Mouse (Mus musculus): ENCODE data around the gene Mon1a.

The Mon1a gene

GRCm38 (mm10) chr9:107887804-107888266 lies at the start of gene Mon1a:
Gene Mon1a (plus strand): TSS chr9:107888151.
- peak; percentile 95 to 97 for DNase-seq

- no peak for DNase-seq
Measured at GRCm38 (mm10) chr9:107838869-107839268, 49.1 kb upstream of the Mon1a start.

GRCm38 (mm10) chr9:107842709-107843108 lies 45.2 kb upstream of the Mon1a start:
- no peak for DNase-seq

- DNase-seq: no peak
Measured at GRCm38 (mm10) chr9:107848922-107849321, 39.0 kb upstream of the Mon1a start.

GRCm38 (mm10) chr9:107858343-107858742 lies 29.6 kb upstream of the Mon1a start:
- no peak for DNase-seq

- DNase-seq: no peak
Measured at GRCm38 (mm10) chr9:107864493-107864892, 23.5 kb upstream of the Mon1a start.

- no peak for DNase-seq
Measured at GRCm38 (mm10) chr9:107866081-107866480, 21.9 kb upstream of the Mon1a start.

- DNase-seq: peak; percentile 95 to 96
Measured at GRCm38 (mm10) chr9:107872350-107873098, 15.4 kb upstream of the Mon1a start.

GRCm38 (mm10) chr9:107873137-107873536 lies 14.8 kb upstream of the Mon1a start, which contains the start of gene Rbm6:
Gene Rbm6 (minus strand): TSS chr9:107873237.
- no peak for DNase-seq

- no peak for DNase-seq
Measured at GRCm38 (mm10) chr9:107880411-107880810, 7.5 kb upstream of the Mon1a start.

- no peak for DNase-seq
Measured at GRCm38 (mm10) chr9:107888267-107888850, 408 bp downstream of the Mon1a start.

- no peak for DNase-seq
Measured at GRCm38 (mm10) chr9:107890260-107890659, 2.3 kb downstream of the Mon1a start.

- DNase-seq: no peak
Measured at GRCm38 (mm10) chr9:107891023-107891422, 3.1 kb downstream of the Mon1a start.

- no peak for DNase-seq
Measured at GRCm38 (mm10) chr9:107898563-107898962, 10.6 kb downstream of the Mon1a start.

- DNase-seq: no peak
Measured at GRCm38 (mm10) chr9:107899855-107900254, 11.9 kb downstream of the Mon1a start.

- DNase-seq: peak; percentile 63 to 73
Measured at GRCm38 (mm10) chr9:107900840-107901626, 13.1 kb downstream of the Mon1a start.

- DNase-seq: no peak
Measured at GRCm38 (mm10) chr9:107901627-107901914, 13.6 kb downstream of the Mon1a start.

- peak; percentile 81 to 84 for DNase-seq
Measured at GRCm38 (mm10) chr9:107904726-107905125, 16.8 kb downstream of the Mon1a start.

- DNase-seq: peak; percentile 77 to 82
Measured at GRCm38 (mm10) chr9:107906252-107906966, 18.5 kb downstream of the Mon1a start, which contains the start of gene Mst1r. Gene Mst1r (plus strand): TSS chr9:107906873.

- DNase-seq: no peak
Measured at GRCm38 (mm10) chr9:107906967-107907800, 19.2 kb downstream of the Mon1a start.

- DNase-seq: no peak
Measured at GRCm38 (mm10) chr9:107907801-107908120, 19.8 kb downstream of the Mon1a start.

Data from lung, adult 18-20 months (tissue).